Mouse (Mus musculus) ES-E14 (cell line): ENCODE measurements around the gene Rgs11.
A peak's percentile ranks its signal among the peaks of the same experiment; 100 is the strongest.

ENCODE experiments used
- HCFC1 ChIP-seq: IDR thresholded peaks from 2 replicates; pipeline ENCODE4 v1.6.1; 2012; ENCODE audit warnings: low read length, inconsistent platforms, borderline replicate concordance; ENCODE audit not compliant: insufficient read depth
- ZC3H11A ChIP-seq: IDR thresholded peaks from 2 replicates; pipeline ENCODE4 v1.6.1; 2012; ENCODE audit warnings: low read depth, mild to moderate bottlenecking, inconsistent platforms, low read length, borderline replicate concordance
- ZNF384 ChIP-seq: IDR thresholded peaks from 2 replicates; pipeline ENCODE4 v1.6.1; 2012; ENCODE audit warnings: low read depth, low read length, inconsistent platforms

DNA sequence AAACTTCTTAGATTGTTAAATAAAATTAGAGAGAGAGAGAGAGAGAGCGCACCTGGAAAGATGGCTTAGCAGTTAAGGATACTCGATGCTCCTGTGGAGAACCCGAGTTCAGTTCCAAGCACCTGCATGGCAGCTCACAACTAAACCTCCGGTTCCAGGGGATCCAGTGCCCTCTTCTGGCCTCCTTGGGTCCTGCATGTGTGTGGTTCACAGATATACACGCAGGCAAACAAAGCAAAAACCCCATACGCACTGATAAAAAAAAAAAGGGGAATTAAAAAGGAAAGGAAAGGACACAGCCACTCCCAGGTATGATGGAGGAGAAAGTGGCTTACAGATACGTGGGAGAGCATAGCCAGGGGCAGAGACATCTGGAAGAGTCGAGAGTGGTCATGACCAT, 30.1 kb downstream of the Rgs11 start:
- TF ChIP-seq HCFC1 (no peak), ZC3H11A (peak; percentile 16; the same call in 1 of the 2 replicates), ZNF384 (peak; percentile 64; the same call in 1 of the 2 replicates)
